Mouse (Mus musculus) brain, embryonic 14.5 days (tissue): ENCODE results near the gene Efnb3.

ENCODE experiments used
- CTCF ChIP-seq: fragments of 200-500 bp; IDR thresholded peaks from 2 replicates; pipeline ENCODE4 v1.5.1; 2012; ENCODE audit warnings: inconsistent platforms, mild to moderate bottlenecking, moderate library complexity, borderline replicate concordance; ENCODE audit not compliant: insufficient read depth, insufficient read length; ENCODE audit errors: extremely low read depth
- POLR2A ChIP-seq: fragments of 200-500 bp; IDR thresholded peaks from 2 replicates; pipeline ENCODE4 v1.6.1; 2012; ENCODE audit warnings: mild to moderate bottlenecking, inconsistent platforms, borderline replicate concordance; ENCODE audit not compliant: poor library complexity, insufficient read depth, insufficient read length, severe bottlenecking; ENCODE audit errors: extremely low read depth

- no peak for TF ChIP-seq POLR2A
- TF ChIP-seq CTCF: no peak
Observed at GRCm38 (mm10) chr11:69523651-69524050, 36.4 kb downstream of the Efnb3 start.
